Mouse (Mus musculus): Measurements from ENCODE around the gene Grin2c.

Gene Grin2c

DNA sequence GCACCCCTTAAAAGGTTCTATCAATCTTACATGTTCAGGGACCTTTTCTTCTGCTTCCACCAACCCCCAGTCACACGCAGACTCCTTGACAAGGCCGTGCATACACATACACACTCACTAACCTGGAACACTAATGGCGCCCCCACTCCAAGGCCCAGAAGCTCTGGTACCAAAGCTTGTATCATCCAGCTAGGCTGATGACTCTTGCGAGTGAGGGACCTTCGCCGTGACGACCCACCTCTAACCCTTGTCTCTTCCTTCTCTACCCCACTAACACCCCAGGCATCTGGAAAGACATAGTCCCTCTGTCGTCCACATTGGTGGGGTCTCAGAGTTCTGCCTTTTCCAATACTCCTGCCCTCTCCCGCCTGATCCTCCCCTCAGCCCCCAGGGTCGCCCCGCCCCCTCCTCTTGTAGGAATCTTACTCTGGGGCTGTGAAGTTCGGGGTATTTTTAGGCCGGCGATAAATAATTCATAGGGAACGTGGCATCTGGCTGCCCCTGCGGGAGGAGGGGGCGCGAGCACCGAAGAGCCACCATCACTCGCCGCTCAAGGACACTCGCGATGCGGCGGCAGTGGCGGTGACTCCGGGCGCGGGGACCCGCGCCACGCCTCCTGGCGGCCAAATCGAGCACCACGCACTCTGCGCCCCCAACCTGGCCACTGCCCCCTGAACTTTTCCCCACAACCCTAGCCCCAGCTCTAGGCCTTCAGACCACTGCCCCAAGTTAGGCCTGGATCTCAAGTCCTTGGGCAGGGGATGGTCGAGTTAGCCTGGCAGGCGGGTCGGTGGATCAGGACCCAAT, 2.0 kb downstream of the Grin2c start:
- DNase-seq (ENCODE audit: low spot score) = peak; percentile 66

DNA sequence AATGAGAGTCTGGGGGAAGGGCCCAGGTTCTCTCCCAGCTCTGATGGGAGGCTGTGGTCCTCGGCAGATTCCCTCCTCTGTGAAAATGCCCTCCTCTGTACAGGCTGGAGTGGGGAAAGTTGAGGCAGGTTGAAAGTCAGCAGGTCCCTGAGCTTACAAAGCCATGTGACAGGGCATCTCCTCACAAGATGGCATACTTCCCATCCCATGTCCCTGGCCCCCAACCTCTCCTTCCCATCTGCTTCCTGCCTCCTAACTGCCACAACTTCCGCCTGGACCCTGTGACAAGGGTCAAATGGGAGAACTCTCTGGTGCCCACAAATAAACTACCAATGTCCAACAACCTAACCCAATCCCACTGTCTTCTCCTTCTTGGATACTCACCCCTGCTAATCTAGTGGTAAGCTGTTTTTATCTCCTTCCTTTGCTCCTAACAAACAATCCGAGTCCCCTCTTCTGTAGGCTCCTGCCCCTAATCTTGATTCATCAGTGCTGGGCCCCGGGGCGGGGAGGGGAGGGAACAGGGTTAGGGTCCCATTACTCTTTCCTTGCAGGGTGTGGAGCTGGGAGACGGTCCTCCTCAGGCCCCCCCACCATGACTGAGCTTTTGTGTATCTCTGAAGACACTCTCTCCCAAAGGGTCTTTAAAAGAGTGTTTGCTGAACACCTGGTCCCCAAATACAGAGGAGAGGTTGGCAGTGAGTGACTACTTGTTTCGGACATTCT, 2.7 kb downstream of the Grin2c start:
- DNase-seq (ENCODE audit: low spot score) = no peak

GRCm38 (mm10) chr11:115262954-115263353, 4.1 kb downstream of the Grin2c start:
- DNase-seq (ENCODE audit: low spot score) = no peak

GRCm38 (mm10) chr11:115259134-115259533, 7.9 kb downstream of the Grin2c start:
- no peak for DNase-seq (ENCODE audit: low spot score)

DNA sequence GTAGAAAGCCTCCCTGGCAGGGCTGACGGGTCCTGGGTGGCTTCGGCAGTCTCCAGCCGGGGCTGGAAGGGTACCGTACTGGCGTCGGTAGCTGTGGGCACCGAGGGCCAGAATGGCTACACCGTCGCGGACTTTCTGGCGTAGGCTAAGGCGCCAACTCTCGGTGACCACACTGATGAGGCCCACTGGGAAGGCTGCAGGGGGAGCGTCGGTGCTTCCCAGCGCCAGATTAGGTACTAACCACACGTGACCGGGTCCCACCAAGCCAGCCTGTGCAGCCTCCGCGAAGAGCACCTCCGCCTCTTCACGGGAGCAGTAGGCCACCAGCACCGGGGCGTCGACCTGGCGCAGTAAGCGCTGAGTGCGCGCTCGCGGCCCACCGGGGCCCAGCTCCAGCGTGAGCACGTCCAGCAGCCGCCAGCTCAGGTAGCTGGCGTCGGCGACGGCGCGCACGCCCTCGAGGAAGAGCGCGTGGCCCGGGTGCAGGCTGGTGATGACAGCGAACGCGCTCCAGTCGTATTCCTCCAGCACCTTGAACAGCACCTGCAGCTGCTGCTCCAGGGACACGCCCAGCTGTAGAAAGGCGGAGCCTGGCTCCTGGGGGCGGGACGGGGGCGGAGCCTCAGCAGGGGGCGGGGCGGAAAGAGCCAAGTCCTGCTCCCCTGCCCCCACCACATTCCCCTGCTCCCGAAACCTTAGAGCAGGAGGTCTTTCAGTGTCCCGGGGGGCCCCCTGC, 9.1 kb downstream of the Grin2c start:
- DNase-seq (ENCODE audit: low spot score) = no peak

- DNase-seq (ENCODE audit: low spot score) = no peak
These were observed 15.8 kb downstream of the Grin2c start for GRCm38 (mm10) chr11:115251258-115251657.

DNA sequence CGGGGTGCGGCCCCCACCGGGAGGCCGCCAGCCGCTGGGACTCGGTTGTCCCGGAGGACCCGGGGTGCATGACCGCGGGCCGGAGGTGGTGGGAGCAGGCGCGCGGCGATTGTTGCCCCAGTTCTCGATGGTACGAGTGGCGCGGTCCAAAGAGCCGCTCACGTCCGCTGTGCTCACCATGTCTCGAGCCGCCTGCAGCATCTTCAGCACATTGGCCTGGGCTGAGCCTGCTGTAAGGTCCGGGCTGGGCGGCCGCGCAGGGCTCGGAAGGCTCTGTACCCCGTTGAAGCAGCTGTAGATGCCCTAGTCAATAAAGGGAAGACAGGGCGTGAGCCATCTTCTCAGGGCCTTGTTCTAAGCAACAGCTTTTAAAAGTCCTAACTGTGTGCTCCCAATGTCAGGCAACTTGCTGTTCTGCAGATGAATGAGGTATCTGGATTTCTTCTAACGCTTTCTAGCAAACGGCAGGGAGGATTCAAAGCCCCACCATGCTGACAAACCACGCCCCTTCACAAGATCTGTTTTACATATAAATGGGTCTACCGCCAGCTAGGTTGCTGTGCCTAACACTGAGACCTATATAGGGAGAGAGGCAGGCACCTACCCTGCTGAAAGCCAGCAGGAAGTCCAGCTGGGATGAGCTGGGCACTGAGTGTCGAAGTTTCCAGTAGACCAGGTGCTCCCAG, 16.5 kb downstream of the Grin2c start:
- no peak for DNase-seq (ENCODE audit: low spot score)

GRCm38 (mm10) chr11:115249721-115250404, 17.2 kb downstream of the Grin2c start:
- DNase-seq (ENCODE audit: low spot score) = peak; percentile 65

- no peak for DNase-seq (ENCODE audit: low spot score)
These were observed 19.1 kb downstream of the Grin2c start for GRCm38 (mm10) chr11:115247945-115248344.

DNA sequence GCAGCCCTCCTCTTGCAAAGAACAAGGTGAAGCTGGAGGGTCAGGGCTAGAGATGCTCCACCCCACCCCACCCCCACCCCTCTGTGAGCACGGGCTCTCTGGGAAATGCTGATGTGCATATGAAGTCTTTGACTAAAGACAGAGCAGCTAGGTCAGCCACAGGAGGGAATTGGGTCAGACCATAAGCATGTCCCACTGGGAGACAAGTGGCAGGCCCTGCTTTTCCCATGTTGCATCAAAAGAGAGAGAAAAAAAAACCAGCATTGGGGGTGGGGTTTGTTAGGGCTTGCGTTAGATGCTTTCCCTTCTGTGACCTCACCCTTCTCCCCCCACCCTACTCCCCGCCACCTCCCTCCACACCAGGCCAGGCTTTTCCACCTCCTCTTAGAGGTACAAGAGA, 19.8 kb downstream of the Grin2c start:
- DNase-seq (ENCODE audit: low spot score) = no peak

GRCm38 (mm10) chr11:115246386-115246785, 20.7 kb downstream of the Grin2c start:
- DNase-seq (ENCODE audit: low spot score) = no peak

DNA sequence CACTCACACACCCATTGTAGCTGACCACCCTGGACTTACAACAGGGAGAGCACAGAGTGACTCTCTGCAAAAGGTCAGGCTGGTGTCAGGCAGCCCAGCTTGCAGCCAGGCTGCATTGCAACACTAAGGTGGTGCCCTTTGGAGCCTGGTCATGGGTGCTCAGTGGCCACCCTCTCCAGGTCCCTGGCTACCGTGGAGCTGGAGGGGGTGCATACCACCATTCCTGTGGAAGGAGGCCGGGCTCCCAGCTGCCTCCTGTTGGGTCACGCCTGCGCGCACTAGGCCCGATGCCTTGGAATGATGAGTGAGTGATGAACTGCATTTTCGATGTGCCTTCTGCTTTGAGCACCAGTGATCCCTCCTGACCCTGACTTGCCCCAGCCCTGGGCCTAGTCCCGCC, 22.2 kb downstream of the Grin2c start:
- no peak for DNase-seq (ENCODE audit: low spot score)

DNA sequence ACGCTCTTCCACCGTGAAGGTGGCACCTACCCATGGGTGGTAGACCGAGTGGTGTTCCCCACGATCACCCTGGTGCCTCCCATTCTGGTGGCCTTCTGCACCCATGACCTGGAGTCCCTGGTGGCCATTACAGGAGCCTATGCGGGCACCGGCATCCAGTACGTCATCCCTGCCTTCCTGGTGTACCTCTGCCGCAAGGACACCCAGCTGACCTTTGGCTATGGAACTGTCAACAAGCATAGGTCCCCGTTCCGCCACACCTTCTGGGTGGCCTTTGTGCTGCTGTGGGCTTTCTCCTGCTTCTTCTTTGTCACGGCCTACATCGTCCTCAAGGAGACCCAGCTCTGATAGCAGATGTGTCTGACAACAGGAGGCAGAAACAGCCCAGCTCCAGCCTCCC, 23.3 kb downstream of the Grin2c start:
- DNase-seq (ENCODE audit: low spot score) = no peak

GRCm38 (mm10) chr11:115242746-115243145, 24.3 kb downstream of the Grin2c start:
- no peak for DNase-seq (ENCODE audit: low spot score)

DNA sequence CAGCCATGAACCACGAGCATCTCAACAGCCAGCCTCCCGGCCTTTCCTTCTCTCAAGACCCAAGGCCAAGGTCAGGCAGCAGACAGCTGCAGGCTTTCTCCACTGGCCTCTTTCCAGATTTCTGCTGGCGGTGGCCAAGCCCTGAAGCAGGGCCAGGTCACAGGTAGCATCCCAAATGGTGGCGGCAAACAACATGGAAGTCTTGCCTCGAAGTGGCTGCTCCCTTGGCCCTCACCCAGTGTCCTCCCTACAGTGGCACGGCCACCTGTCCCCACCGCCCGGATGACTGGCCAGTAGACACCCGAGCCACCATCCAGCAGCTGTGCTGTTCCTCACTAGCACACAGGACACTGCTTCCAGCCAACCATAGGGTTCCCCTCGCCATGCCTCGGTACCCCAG, 25.6 kb downstream of the Grin2c start:
- no peak for DNase-seq (ENCODE audit: low spot score)

DNA sequence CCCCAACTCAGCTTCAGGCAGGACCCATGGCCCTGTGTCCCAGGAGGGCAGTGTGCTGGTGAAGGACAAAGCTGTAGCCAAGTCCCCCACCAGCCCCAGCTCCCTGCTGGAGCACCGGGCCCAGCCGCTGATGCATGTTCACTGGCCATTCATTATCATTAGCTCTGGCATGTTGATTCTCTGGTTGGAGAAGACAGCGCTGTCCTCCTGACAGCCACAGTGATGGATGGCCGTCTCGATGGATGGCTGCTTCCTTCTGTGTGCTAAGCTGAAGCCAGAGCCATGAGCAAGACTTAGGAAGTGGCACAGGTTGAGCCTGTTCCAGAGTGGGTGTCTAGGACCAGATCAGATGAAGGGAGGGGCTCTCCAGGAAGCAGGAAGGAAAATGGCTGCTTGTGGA, 30.5 kb downstream of the Grin2c start:
- DNase-seq (ENCODE audit: low spot score) = peak; percentile 71

DNA sequence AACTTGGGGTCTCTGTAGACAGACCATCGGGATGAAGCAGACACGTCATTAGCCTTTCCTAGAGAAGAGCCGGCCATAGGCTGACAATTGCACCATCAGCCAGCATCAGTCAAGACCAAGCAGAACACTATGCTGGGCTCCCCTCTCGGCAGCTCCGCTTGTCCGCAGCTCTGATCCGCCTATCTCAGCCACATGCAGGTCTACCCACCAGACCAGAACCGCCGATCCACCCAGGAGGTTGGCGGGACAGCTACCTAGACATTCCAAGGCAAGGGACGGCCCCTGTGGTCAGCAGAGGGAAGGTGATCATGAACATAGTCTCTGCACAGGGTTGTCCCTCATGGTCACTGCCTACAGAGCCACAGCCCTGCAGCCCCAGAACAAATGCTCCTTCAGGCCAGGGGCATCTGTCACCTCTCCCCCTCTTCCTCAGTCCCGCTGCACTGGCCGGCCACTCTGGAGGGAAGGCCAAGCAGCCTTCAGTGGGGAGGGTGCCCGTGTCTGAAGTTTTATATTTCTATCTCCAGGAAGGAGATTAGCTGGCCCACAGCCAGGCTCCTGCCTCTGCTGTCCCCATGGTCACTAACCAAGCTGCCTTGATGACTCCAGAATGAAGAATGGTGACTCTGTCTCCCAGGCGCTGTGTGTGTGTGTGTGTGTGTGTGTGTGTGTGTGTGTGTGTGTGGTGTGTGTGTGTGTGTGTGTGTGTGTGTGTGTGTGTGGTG, 32.6 kb downstream of the Grin2c start:
- DNase-seq (ENCODE audit: low spot score) = no peak

DNA sequence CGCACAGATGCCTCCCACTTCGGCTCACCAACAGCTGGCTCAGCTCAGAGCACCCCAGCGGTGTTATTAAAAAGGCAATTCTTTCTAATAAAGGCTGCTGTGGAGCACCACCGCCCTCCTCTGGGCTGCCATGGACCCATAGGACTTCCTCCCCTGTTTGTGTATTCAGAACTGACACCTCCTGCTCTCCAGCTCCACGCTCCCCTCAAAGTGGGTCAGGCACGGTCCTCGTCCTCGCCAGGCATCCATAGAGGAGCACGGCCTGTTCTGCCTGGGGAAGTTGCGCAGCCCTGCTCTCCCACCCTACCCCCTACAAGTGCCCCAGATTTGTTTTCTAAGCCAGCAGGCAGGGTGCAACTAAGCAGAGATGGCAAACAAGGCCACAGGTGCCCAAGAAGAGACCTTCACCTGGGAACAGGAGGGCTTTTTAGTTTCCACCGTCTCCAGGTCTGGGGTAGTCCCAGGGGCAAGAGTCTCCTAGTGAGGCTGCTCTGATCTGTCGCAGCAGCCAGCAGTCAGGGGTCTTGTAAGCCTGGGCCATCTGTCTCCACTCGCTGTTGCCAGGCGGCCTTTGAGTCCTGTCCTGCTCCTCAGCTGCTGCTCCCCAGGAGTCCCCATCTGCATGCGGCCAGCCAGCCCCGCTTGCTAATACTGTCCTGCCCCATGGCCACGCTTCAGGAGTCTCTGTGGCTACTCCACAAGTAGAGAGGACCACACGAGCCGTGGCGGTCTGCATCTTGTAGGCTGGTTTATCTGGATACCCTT, 33.3 kb downstream of the Grin2c start:
- no peak for DNase-seq (ENCODE audit: low spot score)

DNA sequence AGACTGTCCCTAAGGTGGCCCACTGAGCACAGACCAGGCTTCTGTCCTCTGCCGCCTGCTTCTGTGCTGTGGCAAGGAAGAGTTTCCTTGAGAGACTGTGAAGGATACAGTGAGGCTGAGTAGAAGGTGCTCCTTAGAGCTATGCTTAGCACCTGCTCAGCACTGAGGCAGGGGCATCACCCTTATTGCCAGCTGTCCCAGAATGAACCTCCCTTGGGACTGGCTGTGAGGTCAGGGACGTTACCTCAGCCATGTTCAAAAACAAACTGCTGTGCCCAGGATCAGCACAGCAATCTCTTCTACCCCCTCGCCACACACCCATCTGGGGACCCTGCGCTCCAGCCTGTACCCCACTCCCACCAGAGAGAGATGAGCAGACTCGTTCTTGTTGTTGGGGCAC, 34.2 kb downstream of the Grin2c start:
- DNase-seq (ENCODE audit: low spot score) = no peak

GRCm38 (mm10) chr11:115231924-115232323, 35.1 kb downstream of the Grin2c start:
- no peak for DNase-seq (ENCODE audit: low spot score)
